Mouse (Mus musculus) bone marrow macrophage, adult 2 months (primary cell): ENCODE results near the gene Fbxo3.
"Not testable (repeated sequence)": the region's sequence is repeated elsewhere in the genome, so short reads cannot be mapped to it uniquely, and the experiment has no call there.

Source experiments
- CTCF ChIP-seq: IDR thresholded peaks from 2 replicates; pipeline ENCODE4 v1.5.1; 2012; ENCODE audit warnings: low read depth, mild to moderate bottlenecking, low read length, moderate library complexity
- POLR2A ChIP-seq: IDR thresholded peaks from 2 replicates; pipeline ENCODE4 v1.6.1; 2012; ENCODE audit warnings: mild to moderate bottlenecking, low read depth, low read length, borderline replicate concordance

GRCm38 (mm10) chr2:104097396-104097795 is 69.9 kb downstream of the Fbxo3 start:
- not testable (repeated sequence) for TF ChIP-seq CTCF, POLR2A
